Mouse (Mus musculus) heart, postnatal 25 days (tissue): Measurements from ENCODE around the gene Arl8b. TPM values are rescaled to one million over a fixed set of nuclear protein-coding genes. Genes with fewer than 3 reads are reported as not detected.
"Not testable (repeated sequence)": the region's sequence is repeated elsewhere in the genome, so short reads cannot be mapped to it uniquely, and the experiment has no call there.

Experiments used
- DNase-seq: peaks from one replicate; pipeline ENCODE4 v3.0.0; 2022; ENCODE audit warnings: low spot score
- intact Hi-C: fragments of 180-260 bp; cut with DNase I; formaldehyde crosslinking; loops from one replicate; pipeline ENCODE4 v1.15.1; 2025
- total RNA-seq, 2 experiments: library from RNA; stranded (reverse); gene quantifications; 2 replicates each; pipeline ENCODE4 v1.2.3; 2021

Gene Arl8b
- total RNA-seq, 2 experiments from 2014 or later = 86.9 to 92.9 TPM

DNA sequence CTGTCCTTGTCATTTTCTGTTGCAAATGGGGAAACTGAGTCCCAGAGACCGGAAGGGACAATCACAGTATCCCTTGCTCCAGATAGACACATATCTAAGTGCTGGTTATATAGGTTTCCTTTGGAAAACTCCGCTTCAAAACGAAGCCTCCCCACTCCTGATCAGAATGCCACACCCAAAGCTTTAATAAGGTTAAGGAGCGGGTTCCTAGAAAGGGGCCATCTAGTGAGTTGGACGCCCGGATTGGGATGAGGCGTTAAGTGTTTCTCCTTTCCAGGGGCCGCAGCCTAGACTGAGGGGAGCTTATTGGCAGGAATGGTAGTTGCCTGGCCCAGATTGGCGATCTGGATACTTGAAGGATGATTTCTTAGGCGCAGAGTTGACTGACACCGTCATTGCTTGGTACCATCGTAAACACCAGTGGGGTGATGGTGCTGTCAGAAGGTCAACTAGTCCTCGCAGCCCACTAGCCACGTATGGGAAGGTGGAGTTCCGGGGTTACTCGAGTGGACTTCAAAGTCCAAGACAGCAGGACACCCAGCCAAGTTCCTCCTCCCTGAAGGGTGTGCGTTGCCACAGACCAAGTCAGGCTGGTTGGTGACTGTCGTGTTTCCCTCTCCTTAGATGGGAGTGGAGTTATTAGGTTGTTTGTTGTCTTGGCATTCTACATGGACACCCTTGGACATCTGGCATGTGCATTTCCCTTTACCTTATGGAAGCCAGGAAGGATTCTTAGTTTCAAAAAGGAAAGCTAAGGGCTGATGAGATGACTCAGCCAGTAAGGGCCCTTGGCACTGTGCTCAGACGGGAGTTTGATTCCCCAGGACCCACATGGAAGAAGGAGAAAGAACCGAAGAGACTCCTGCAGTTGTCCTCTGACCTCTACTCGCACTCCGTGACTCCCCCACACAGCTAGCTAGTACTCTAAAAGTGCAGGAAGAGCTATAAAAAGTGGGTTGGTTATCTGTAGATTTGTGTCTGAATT, 46.8 kb downstream of the Arl8b start:
- intact Hi-C loops = loop anchor here (2.0 kb wide), 1 partner anchor 47 kb away; the partner anchor contains the start of gene Arl8b
- peak; percentile 17 for DNase-seq

DNA sequence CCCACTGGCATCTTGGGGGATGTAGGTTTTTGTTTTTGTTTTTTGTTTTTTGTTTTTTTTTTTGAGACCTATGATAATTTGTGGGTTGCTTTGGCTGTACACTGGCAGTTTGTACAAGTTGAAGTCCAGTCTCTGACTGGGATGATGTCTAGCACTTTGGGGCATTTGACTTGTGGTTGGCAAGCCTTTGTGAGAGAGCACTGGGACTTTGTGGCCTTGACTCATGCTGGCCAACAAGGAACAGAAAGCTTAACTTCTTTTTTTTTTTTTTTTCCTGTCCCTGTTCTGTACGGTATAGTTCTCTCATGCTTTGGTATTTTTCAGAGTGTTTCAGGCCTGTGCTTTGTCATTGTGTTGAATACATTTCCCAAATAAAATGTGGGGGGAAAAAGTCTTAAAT, 49.3 kb downstream of the Arl8b start:
- intact Hi-C loops = no loop called here
- no peak for DNase-seq

DNA sequence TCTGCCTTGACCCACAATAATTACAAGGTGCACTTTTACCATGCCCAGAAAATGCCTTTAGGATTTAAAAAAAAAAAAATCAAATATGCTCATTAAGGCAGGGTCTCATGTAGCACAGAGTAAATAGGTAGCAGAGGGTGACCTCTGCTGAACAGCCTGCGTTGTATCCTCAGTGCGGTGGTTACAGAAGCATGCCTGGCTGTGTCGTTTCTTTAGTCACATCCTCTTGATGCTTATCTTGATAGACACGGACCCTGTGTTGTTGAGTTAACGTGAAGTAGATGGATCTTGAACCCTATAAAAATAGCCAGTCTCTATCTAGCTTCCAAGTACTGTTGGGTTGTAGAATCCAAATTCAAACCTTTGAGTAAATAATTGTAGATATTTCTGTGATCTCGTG, 50.1 kb downstream of the Arl8b start:
- intact Hi-C loops = no loop called here

DNA sequence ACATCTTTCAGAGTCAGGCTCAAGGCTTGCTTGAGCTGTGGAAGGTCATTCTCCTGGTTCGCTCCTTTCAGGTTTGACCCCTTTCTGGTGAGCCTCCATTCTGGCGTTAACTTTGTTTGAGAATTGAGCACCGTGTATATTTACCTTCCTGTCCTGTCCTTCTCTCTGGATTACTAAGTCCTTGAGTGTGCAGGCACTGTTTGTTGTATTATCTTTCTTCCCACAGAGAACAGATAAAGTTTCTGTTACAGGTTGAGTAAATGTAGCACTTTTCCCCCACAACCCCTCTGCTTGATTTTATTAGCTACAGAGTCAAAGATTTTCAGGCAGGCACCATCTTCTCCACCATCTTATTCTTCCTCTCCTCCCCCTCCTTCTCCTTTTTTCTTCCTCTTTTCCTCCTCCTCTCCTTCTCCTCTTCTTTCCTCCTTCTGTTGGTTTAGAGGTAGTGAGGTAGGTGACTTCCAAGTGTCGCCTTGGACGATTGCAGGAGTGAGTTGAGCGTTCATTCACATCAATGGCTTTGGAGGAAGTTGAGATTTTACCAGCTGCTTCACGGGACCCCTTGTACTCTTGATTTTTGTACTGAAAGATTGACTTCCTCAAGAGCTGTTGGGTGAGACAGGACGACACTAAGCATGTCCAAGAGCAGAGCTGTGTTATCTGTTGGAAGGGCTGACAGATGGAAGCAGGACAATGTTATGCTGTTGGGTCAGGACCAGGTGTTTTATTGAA, 51.2 kb downstream of the Arl8b start:
- DNase-seq = no peak

More for the DNA sequence above, 50.1 kb downstream of the Arl8b start:
- DNase-seq = no peak

DNA sequence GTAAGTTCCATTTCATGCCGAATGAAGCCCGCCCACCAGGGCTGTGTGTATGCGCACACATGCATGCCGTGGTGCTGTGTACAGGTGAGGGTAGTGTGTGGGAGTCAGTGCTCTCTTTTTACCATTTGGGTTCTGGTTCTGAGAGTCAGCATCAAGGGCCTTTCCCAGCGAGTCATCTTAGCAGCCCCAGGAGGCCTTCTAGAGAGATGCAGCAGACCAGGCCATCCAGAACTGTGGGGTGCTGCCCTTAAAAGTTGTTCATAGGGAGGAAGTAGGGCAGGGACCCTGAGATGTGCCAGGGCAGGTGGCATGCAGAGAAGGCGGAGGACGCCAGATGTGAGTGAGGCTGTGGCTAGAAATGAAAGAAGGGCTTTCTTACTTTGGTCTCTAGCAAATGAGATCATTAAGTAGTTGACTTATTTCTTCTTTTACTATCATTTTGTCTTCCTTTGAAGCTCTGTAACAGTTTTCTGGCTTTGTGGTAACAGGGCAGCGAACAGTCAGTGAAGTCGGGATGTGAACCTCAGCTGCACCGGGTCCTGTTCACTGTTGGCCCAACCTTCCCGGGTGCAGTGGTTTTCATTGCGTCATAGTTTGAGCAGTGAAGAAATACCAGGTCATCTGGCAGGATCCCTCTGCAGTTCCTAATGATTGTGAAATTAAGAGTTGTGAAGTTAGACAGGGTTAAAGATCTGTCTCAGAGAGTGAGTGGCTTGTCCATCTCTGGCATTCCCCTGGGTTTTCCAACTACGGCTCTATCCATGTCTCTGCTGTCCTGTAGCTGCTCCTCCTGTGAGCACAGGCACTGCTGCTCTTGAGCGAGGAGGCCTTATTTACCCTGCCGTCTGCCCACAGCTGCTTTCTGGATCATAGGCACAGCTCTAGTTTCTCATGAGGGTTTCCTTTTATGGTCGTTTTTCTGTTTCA, 53.1 kb downstream of the Arl8b start:
- intact Hi-C loops = no loop called here
- DNase-seq = peak; percentile 19

More for the DNA sequence above, 51.2 kb downstream of the Arl8b start:
- intact Hi-C loops = no loop called here

DNA sequence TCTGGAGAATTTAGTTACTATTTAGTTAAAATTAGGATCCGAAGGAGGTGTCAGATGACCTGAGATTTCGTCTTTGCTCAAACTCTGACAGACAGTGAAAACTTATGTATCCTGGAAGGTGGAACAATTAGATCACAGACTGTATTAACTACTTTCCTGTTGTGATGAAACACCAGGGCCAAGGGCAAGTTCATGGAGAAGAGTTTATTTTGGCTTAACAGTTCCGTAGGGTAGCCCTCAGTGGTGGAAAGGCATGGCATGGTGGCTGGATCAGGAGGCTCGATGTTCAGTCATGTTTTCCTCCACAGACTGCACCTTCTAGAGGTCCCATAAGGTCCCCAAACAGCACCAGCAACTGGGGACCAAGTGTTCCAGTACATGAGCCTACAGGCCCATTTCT, 54.2 kb downstream of the Arl8b start:
- intact Hi-C loops = no loop called here
- DNase-seq = no peak

DNA sequence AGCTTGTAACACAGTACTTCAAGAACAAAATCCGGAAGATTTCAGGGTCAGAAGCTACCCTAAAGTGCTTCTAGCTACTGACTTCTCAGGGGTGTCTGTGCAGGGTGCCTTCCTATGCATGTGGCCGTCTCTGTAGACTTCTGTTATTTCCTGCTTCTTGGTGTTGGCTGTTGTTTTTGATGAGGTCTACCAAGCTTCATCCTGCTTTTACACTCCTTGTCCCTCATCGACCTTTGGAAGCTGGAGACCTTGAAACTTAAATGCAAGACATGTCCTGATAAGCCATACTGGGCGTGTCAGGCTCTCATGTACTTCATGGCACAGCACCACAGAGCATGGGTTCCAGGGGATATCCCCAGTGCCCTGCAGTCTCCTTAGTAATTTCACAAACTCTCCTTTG, 55.1 kb downstream of the Arl8b start:
- no peak for DNase-seq
- intact Hi-C loops = no loop called here

DNA sequence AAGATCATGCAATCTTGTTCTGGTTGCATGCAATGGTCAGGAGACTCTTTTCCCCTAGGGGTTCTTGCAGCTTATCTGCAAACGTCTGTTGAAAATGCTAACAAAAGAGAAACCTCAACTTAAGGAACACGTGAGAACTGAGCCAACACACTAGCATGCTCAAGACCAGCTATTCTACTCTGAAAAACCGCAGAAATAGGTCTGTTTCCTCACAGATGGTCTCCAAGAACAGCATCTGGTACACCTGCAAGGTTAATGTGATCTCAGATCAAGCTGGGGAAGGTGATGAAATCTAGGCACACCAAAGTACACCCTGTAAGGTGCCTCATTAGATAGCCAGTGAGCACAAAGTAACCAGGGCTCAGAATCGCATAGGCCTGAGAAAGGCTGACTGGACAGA, 56.5 kb downstream of the Arl8b start:
- DNase-seq = no peak
- intact Hi-C loops = no loop called here

DNA sequence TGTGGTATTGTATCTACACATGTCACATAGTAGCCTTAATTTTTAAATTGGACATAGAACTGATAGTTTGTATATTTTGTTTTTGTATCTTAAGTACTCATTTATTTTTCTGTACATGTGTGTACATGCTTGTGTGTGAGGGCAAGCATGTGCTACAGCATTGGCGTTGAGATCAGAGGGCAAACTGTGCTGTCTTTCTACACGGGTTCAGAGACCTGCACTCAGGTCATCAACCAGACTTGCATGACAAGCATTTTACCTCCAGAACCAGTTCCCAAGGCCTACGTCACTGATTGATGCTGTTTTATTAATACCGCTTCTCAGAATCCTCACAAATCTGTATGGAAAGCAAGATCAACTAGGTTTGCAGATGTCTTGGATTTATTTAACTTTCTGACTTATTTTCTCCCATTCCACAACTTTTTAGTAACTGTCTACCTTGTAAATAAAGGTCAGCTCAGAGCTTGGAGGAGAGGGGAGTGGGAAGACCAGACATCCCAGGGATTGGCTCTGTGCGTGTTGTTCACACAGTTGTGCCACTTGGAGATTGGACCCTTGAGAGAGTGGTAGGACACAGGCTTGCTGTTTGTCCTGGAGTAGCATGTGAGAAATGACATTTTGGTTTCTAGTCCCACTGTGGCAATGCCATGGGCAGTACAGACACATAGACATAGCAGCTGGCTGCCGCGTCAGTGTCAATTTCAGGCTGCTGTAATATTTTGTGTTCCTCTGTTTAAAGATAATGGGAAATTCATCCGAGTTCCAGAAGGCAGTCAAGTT, 58.2 kb downstream of the Arl8b start:
- DNase-seq = no peak
- intact Hi-C loops = no loop called here

DNA sequence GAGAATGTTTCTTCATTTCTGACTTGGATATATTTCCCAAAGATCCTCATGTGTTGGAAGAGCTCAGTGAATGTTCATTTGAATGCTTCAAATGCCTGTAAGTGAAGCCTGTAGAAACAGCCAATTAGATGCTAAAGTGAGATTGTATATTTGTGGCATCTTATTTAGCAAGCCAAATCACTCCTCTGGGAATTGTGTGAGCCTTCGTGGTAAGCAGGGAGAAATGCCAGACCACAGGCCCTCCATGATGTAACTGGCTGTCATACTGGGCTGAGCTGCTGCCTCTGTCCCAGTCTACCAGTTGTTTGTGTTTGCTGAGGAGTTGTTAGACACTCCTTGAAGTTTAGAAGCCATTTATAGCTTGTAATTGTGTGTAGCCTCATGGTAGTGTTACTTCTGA, 60.8 kb downstream of the Arl8b start:
- intact Hi-C loops = no loop called here
- DNase-seq = no peak

DNA sequence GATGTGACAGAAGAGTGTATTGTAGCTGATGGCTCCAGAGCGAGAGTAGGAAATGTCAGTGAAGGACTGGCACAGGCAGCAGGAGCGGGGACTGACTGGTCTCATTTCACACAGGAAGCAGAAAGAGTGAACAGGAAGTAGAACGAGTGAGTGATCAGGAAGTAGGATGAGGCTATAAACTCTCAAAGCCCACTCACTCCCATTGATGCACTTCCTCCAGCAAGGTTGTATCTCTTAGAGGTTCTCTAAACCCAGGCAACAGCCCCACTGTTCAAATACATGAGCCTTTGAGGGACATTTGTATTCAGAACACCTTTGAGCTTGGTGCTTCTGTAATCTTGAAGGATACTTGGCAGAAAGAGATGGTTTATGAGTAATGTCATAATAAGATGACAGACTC, 61.2 kb downstream of the Arl8b start:
- intact Hi-C loops = no loop called here

DNA sequence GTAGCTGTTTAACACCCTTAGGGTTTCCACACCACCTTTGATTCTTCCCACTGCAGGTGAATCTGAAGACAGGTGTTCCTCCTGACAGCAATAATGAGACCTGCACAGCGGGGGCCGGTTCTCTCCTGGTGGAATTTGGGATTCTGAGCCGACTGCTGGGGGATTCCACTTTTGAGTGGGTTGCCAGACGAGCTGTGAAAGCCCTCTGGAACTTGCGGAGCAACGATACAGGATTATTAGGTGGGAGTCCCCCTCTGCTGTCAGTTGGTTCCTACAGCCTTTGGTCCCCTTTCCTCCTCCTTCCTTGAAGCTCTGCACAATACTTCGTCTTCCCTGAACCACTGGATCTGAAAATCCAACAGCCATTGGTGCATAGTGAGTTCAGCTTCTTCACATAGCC, 61.9 kb downstream of the Arl8b start:
- DNase-seq = no peak
- intact Hi-C loops = no loop called here

More for the DNA sequence above, 61.2 kb downstream of the Arl8b start:
- DNase-seq = no peak

DNA sequence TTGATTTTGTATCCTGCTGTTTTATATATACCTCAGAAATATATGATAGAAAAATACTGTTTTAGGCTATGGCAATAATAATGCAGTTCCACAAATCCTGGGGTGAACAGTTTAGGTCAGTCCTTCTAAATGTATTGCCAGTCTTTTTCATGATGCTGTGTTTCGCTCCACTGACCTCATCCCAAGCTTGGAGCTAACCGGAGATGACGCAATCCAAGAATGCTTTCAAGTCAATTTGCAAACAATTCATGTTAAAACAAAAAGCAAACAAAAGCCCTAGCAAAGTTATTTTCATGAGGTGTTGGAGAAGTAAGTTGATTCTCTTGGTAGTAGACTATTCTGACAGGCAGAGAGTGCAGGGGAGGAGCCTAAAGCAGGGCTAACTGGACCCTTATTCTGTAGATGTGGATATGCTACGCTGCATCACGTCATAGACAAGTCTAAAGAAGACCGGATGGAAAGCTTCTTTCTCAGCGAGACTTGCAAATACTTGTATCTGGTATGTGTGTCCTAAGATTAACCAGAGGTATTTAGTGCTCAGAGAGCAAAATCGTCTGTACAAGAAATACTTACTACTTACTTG, 69.3 kb downstream of the Arl8b start:
- DNase-seq = no peak
- intact Hi-C loops = no loop called here

DNA sequence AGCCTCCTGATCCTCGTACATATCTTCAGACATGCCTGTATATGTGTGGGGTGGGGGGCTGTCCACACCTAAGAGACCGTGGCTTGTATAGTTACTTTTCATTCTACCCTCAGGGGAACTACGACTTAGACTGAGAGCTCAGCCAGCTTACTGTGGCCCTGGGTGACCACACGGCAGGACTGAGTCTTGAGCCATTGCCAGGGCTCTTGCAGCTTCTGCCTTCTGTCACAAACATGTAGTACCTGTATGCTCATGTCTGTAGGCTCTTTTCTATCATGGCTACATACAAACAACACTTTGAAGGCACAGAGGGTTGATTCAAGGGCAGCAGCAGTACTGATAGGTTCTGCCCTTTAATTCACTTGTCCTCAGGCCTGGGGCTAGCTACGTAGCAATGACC, 70.1 kb downstream of the Arl8b start:
- intact Hi-C loops = no loop called here
- DNase-seq = no peak

DNA sequence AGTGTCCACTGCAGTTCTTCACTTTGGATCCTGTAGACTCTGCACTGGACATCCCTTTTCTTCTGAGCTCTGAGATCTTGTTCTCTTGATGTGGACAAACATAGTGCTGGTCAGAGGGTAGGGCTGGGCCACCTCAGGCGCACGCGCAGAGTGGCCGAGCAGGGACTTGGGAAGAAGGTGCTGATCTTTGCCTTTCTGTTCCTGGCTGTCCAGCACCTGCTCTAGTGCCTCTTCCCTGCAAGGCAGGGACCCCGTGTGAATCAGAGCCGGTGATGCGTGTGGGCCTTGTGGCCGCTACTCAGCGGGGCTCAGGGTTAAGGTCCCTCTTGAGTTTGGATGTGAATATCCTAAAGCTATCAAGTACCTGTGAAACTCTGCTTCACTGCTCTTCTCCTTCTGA, 75.7 kb downstream of the Arl8b start:
- no peak for DNase-seq
- intact Hi-C loops = no loop called here

DNA sequence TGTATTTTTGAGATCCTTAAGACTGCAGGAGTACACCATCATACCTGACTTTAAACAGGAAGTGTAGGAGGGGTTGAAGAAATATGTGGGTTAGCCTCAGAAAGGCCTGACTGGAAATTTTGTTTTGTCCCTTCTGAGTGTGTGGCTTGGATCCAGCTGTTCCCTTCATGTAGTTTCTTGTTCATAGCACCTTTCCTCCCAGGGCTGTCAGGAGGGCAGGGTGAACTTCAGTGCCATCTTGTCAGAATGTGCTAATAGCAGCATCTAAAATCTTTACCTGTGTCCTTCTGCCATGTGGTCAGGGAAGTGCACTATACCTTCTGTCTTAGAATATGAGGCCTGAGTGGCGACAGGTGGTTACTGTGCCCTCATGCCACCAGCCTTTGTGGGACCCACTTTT, 78.3 kb downstream of the Arl8b start:
- no peak for DNase-seq
- intact Hi-C loops = no loop called here

DNA sequence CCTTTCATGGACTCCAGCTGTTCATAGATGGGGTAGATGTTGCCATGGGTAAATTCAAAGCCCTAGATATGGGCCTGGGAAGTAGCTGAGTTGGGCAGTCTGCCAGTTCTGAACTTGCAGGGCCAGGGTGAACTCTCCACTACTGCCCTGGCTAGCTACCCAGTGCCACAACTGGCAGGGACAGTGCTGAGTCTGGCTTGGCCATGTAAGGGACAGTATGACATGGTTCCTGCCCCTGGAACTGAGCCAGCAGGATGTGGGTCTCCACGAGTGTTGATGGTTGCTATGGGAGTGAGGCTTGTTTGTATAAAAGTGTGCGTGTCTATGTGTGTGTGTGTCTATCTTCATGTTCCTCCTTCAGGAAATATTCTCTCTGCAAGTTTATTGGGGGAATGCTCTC, 79.6 kb downstream of the Arl8b start:
- intact Hi-C loops = no loop called here
- no peak for DNase-seq

DNA sequence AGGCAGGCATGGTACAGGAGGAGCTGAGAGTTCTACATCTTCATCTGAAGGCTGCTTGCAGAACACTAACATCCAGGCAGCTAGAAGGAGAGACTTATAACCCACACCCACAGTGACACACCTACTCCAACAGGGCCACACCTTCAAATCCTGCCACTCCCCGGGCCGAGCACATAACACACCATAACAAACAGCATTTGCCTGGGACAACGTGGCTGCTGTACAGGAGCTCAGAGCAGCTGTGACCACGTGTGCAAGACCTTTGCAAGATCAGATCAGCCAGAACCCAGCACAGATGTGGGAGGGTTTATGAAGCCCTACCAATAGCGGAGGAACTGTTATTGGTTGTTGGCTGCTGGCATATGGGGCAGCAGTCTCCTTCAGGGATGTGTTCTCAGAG, 83.4 kb downstream of the Arl8b start:
- no peak for DNase-seq
- intact Hi-C loops = no loop called here

DNA sequence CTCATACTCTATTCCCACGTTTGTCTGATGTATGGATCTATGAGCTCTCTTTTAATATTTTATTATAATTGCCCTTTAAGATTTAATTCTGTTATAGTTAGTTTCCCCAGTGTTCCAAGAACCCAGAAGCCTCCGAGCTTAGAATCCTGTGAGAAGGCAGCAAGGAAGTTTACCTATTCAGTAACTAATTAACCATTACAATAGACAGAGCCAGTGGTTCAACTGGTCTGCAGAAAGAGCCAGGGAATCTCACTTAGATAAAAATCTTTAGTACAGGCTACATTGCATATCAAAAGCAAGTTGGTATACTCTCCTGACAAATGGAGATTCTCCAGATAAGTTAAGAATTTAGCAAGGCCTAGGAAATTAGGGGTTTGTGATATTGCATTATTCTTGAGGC, 86.1 kb downstream of the Arl8b start:
- DNase-seq, intact Hi-C loops: not testable (repeated sequence)
